Mouse (Mus musculus): ENCODE results near the gene Ctcfl. TPM values are rescaled to one million over a fixed set of nuclear protein-coding genes. Genes with fewer than 3 reads are reported as not detected.

Gene Ctcfl
- total and polyA plus RNA-seq, 3 experiments, result 0.13 TPM; not detected in 2

GRCm38 (mm10) chr2:173044198-173044970, 74.9 kb downstream of the Ctcfl start:
- no peak overlapping the region for H3K27ac ChIP-seq (ENCODE audit: control insufficient read depth, low read depth, low read length)
- H3K79me2 ChIP-seq (ENCODE audit: control insufficient read depth, insufficient read depth, low read length, poor library complexity), result no peaks in the 10 kb centered on the region
- H3K36me3 ChIP-seq (ENCODE audit: control insufficient read depth in 1 of 2, insufficient read depth in 2 of 2, low read length in 2 of 2), result peaks cover 0 to 10% of the 10 kb centered on the region in 2 experiments; a peak in 2 of 4 replicates
- DNase-seq (ENCODE audit: low read depth, low spot score), result no peak
- no peak for TF ChIP-seq MXI1 (IDR thresholded peaks at IDR 0.05; ENCODE audit: low read depth, low read length)
- no peak for TF ChIP-seq TAL1 (IDR thresholded peaks at IDR 0.05; ENCODE audit: low read length)
- TF ChIP-seq CTCF (IDR thresholded peaks at IDR 0.05 in 2 of 3, conservative IDR thresholded peaks at IDR 0.05 in 1 of 3; ENCODE audit: control insufficient read depth in 1 of 3, insufficient read depth in 1 of 3, low read depth in 2 of 3, low read length in 3 of 3, poor library complexity in 1 of 3, severe bottlenecking in 1 of 3), result no peak
- TF ChIP-seq ETS1 (IDR thresholded peaks at IDR 0.05; ENCODE audit: low read depth, low read length), result no peak
- no peak for TF ChIP-seq MAZ (IDR thresholded peaks at IDR 0.05; ENCODE audit: low read depth, low read length)
- TF ChIP-seq TBP (IDR thresholded peaks at IDR 0.05; ENCODE audit: low read depth, low read length), result no peak
- no peak for TF ChIP-seq BHLHE40 (IDR thresholded peaks at IDR 0.05; ENCODE audit: borderline replicate concordance, low read depth, low read length)
- no peak for TF ChIP-seq CHD2 (IDR thresholded peaks at IDR 0.05; ENCODE audit: low read length)
- TF ChIP-seq ZMIZ1 (IDR thresholded peaks at IDR 0.05; ENCODE audit: low read depth, low read length), result no peak
- TF ChIP-seq ZC3H11A (IDR thresholded peaks at IDR 0.05; ENCODE audit: low read depth, low read length), result no peak
- no peak overlapping the region for H3K9ac ChIP-seq (ENCODE audit: control insufficient read depth, low read depth, low read length, poor library complexity, severe bottlenecking)
- no peak overlapping the region for H3K4me3 ChIP-seq (ENCODE audit: control insufficient read depth in 1 of 2, insufficient read depth in 1 of 2, low read depth in 2 of 2, low read length in 2 of 2)
- no peaks in the 10 kb centered on the region for H3K9me3 ChIP-seq (replicated peaks; ENCODE audit: insufficient read depth, low read length)
- no peaks in the 10 kb centered on the region for H3K27me3 ChIP-seq (ENCODE audit: control insufficient read depth in 1 of 2, insufficient read depth in 2 of 2, low read length in 2 of 2)
- peaks cover 3 to 14% of the 10 kb centered on the region in 2 experiments; a peak in 3 of 4 replicates for H3K4me1 ChIP-seq (ENCODE audit: control insufficient read depth in 1 of 2, insufficient read depth in 2 of 2, low read length in 2 of 2)

Other genes starting within 250 kb of the Ctcfl start
- gene Bmp7, start 179.2 kb downstream of the Ctcfl start, total RNA-seq (2012; rRNA removed), result not detected in 2 replicates
- gene Bmp7, start 179.2 kb downstream of the Ctcfl start, polyA plus RNA-seq (2012; ENCODE audit: insufficient read depth in 1 of 2, insufficient read length in 2 of 2, low read depth in 1 of 2, low replicate concordance in 2 of 2, missing spikeins in 1 of 2), result not detected
- not detected in 2 replicates for gene Spo11, start 141.8 kb downstream of the Ctcfl start, total RNA-seq (2012; rRNA removed)
- not detected for gene Spo11, start 141.8 kb downstream of the Ctcfl start, polyA plus RNA-seq (2012; ENCODE audit: insufficient read depth in 1 of 2, insufficient read length in 2 of 2, low read depth in 1 of 2, low replicate concordance in 2 of 2, missing spikeins in 1 of 2)
- gene Rae1, start 119.4 kb downstream of the Ctcfl start, total RNA-seq (2012; rRNA removed), result 139 and 156 TPM in 2 replicates
- gene Rae1, start 119.4 kb downstream of the Ctcfl start, polyA plus RNA-seq (2012; ENCODE audit: insufficient read depth in 1 of 2, insufficient read length in 2 of 2, low read depth in 1 of 2, low replicate concordance in 2 of 2, missing spikeins in 1 of 2), result 100 to 1,000 TPM in 1 of 2 experiments, not detected in 1; 172 TPM
- 37.0 and 39.0 TPM in 2 replicates for gene Rbm38, start 99.0 kb downstream of the Ctcfl start, total RNA-seq (2012; rRNA removed)
- gene Rbm38, start 99.0 kb downstream of the Ctcfl start, polyA plus RNA-seq (2012; ENCODE audit: insufficient read depth in 1 of 2, insufficient read length in 2 of 2, low read depth in 1 of 2, low replicate concordance in 2 of 2, missing spikeins in 1 of 2), result 100 to 1,000 TPM in 1 of 2 experiments, not detected in 1; 207 TPM
- gene Pck1, start 33.5 kb upstream of the Ctcfl start, total RNA-seq (2012; rRNA removed), result not detected in 2 replicates
- gene Pck1, start 33.5 kb upstream of the Ctcfl start, polyA plus RNA-seq (2012; ENCODE audit: insufficient read depth in 1 of 2, insufficient read length in 2 of 2, low read depth in 1 of 2, low replicate concordance in 2 of 2, missing spikeins in 1 of 2), result not detected
- gene Zbp1, start 99.4 kb upstream of the Ctcfl start, total RNA-seq (2012; rRNA removed), result not detected in 2 replicates
- gene Zbp1, start 99.4 kb upstream of the Ctcfl start, polyA plus RNA-seq (2012; ENCODE audit: insufficient read depth in 1 of 2, insufficient read length in 2 of 2, low read depth in 1 of 2, low replicate concordance in 2 of 2, missing spikeins in 1 of 2), result not detected
- gene Pmepa1, start 157.0 kb upstream of the Ctcfl start, total RNA-seq (2012; rRNA removed), result not detected in 2 replicates
- not detected for gene Pmepa1, start 157.0 kb upstream of the Ctcfl start, polyA plus RNA-seq (2012; ENCODE audit: insufficient read depth in 1 of 2, insufficient read length in 2 of 2, low read depth in 1 of 2, low replicate concordance in 2 of 2, missing spikeins in 1 of 2)

All from MEL (cell line).